Mouse (Mus musculus) bone marrow macrophage, adult 2 months (primary cell): Measurements from ENCODE around the gene Scarb1.

Experiments used
- CTCF ChIP-seq: IDR thresholded peaks from 2 replicates; pipeline ENCODE4 v1.5.1; 2012; ENCODE audit warnings: low read depth, mild to moderate bottlenecking, low read length, moderate library complexity
- POLR2A ChIP-seq: IDR thresholded peaks from 2 replicates; pipeline ENCODE4 v1.6.1; 2012; ENCODE audit warnings: mild to moderate bottlenecking, low read depth, low read length, borderline replicate concordance

GRCm38 (mm10) chr5:125354885-125355492, 14.1 kb upstream of the Scarb1 start:
- TF ChIP-seq POLR2A (no peak), CTCF (no peak)
